Mouse (Mus musculus): Measurements from ENCODE around the gene Slc30a9. TPM values are rescaled to one million over a fixed set of nuclear protein-coding genes. Genes with fewer than 3 reads are reported as not detected.

The Slc30a9 gene
- polyA plus RNA-seq, 1 experiment = 46.2 TPM

GRCm38 (mm10) chr5:67307659-67308222 lies 986 bp downstream of the Slc30a9 start:
- Histone ChIP-seq H3K27ac (ENCODE audit: insufficient read depth, low read depth, low read length) (no peak overlapping the region), H3K4me1 (ENCODE audit: control insufficient read depth, insufficient read depth, low read length) (peaks cover 3% of the 10 kb centered on the region), H3K4me3 (ENCODE audit: insufficient read depth, low read length) (peak overlapping the region; percentile 76)
- TF ChIP-seq POLR2A (IDR thresholded peaks at IDR 0.05; ENCODE audit: borderline replicate concordance, low read depth, low read length) (no peak), CTCF (IDR thresholded peaks at IDR 0.05; ENCODE audit: low read depth, low read length) (no peak)

- no peak overlapping the region for H3K27ac ChIP-seq (ENCODE audit: insufficient read depth, low read depth, low read length)
- H3K4me3 ChIP-seq (ENCODE audit: insufficient read depth, low read length) = no peak overlapping the region
- no peaks in the 10 kb centered on the region; the same call in none of the 2 replicates for H3K4me1 ChIP-seq (ENCODE audit: control insufficient read depth, insufficient read depth, low read length)
- no peak for TF ChIP-seq POLR2A (IDR thresholded peaks at IDR 0.05; ENCODE audit: borderline replicate concordance, low read depth, low read length)
- no peak for TF ChIP-seq CTCF (IDR thresholded peaks at IDR 0.05; ENCODE audit: low read depth, low read length)
Observed at GRCm38 (mm10) chr5:67311811-67312521, 5.2 kb downstream of the Slc30a9 start.

- no peak for TF ChIP-seq CTCF (IDR thresholded peaks at IDR 0.05; ENCODE audit: low read depth, low read length)
- TF ChIP-seq POLR2A (IDR thresholded peaks at IDR 0.05; ENCODE audit: borderline replicate concordance, low read depth, low read length) = no peak
- Histone ChIP-seq H3K4me1 (ENCODE audit: control insufficient read depth, insufficient read depth, low read length) (no peaks in the 10 kb centered on the region; the same call in none of the 2 replicates), H3K4me3 (ENCODE audit: insufficient read depth, low read length) (no peak overlapping the region), H3K27ac (ENCODE audit: insufficient read depth, low read depth, low read length) (no peak overlapping the region)
Observed at GRCm38 (mm10) chr5:67312522-67312851, 5.7 kb downstream of the Slc30a9 start.

GRCm38 (mm10) chr5:67321656-67322268 lies 15.0 kb downstream of the Slc30a9 start:
- Histone ChIP-seq H3K4me1 (ENCODE audit: control insufficient read depth, insufficient read depth, low read length) (0 out of 2 replicates have a peak, but pooled peaks cover 3% of the 10 kb centered on the region), H3K4me3 (ENCODE audit: insufficient read depth, low read length) (no peak overlapping the region), H3K27ac (ENCODE audit: insufficient read depth, low read depth, low read length) (no peak overlapping the region)
- no peak for TF ChIP-seq POLR2A (IDR thresholded peaks at IDR 0.05; ENCODE audit: borderline replicate concordance, low read depth, low read length)
- TF ChIP-seq CTCF (IDR thresholded peaks at IDR 0.05; ENCODE audit: low read depth, low read length) = no peak

GRCm38 (mm10) chr5:67324032-67324431 lies 17.3 kb downstream of the Slc30a9 start:
- H3K27ac ChIP-seq (ENCODE audit: insufficient read depth, low read depth, low read length) = no peak overlapping the region
- TF ChIP-seq POLR2A (IDR thresholded peaks at IDR 0.05; ENCODE audit: borderline replicate concordance, low read depth, low read length) = no peak
- TF ChIP-seq CTCF (IDR thresholded peaks at IDR 0.05; ENCODE audit: low read depth, low read length) = no peak
- peaks cover 4% of the 10 kb centered on the region; the same call in 1 of the 2 replicates for H3K4me1 ChIP-seq (ENCODE audit: control insufficient read depth, insufficient read depth, low read length)
- no peak overlapping the region for H3K4me3 ChIP-seq (ENCODE audit: insufficient read depth, low read length)

- TF ChIP-seq POLR2A (IDR thresholded peaks at IDR 0.05; ENCODE audit: borderline replicate concordance, low read depth, low read length) (no peak), CTCF (IDR thresholded peaks at IDR 0.05; ENCODE audit: low read depth, low read length) (no peak)
- Histone ChIP-seq H3K27ac (ENCODE audit: insufficient read depth, low read depth, low read length) (no peak overlapping the region), H3K4me3 (ENCODE audit: insufficient read depth, low read length) (no peak overlapping the region), H3K4me1 (ENCODE audit: control insufficient read depth, insufficient read depth, low read length) (peaks cover 10% of the 10 kb centered on the region)
Observed at GRCm38 (mm10) chr5:67340811-67341210, 34.1 kb downstream of the Slc30a9 start.

GRCm38 (mm10) chr5:67347060-67347459 lies 40.3 kb downstream of the Slc30a9 start:
- H3K4me3 ChIP-seq (ENCODE audit: insufficient read depth, low read length) = no peak overlapping the region
- H3K27ac ChIP-seq (ENCODE audit: insufficient read depth, low read depth, low read length) = no peak overlapping the region
- TF ChIP-seq CTCF (IDR thresholded peaks at IDR 0.05; ENCODE audit: low read depth, low read length) (no peak), POLR2A (IDR thresholded peaks at IDR 0.05; ENCODE audit: borderline replicate concordance, low read depth, low read length) (no peak)
- H3K4me1 ChIP-seq (ENCODE audit: control insufficient read depth, insufficient read depth, low read length) = peaks cover 6% of the 10 kb centered on the region

- Histone ChIP-seq H3K27ac (ENCODE audit: insufficient read depth, low read depth, low read length) (no peak overlapping the region), H3K4me1 (ENCODE audit: control insufficient read depth, insufficient read depth, low read length) (no peaks in the 10 kb centered on the region), H3K4me3 (ENCODE audit: insufficient read depth, low read length) (no peak overlapping the region)
- no peak for TF ChIP-seq CTCF (IDR thresholded peaks at IDR 0.05; ENCODE audit: low read depth, low read length)
- no peak for TF ChIP-seq POLR2A (IDR thresholded peaks at IDR 0.05; ENCODE audit: borderline replicate concordance, low read depth, low read length)
Observed at GRCm38 (mm10) chr5:67348949-67349348, 42.2 kb downstream of the Slc30a9 start.

- TF ChIP-seq POLR2A (IDR thresholded peaks at IDR 0.05; ENCODE audit: borderline replicate concordance, low read depth, low read length) = no peak
- no peak for TF ChIP-seq CTCF (IDR thresholded peaks at IDR 0.05; ENCODE audit: low read depth, low read length)
- Histone ChIP-seq H3K4me1 (ENCODE audit: control insufficient read depth, insufficient read depth, low read length) (no peaks in the 10 kb centered on the region; the same call in 1 of the 2 replicates), H3K4me3 (ENCODE audit: insufficient read depth, low read length) (no peak overlapping the region), H3K27ac (ENCODE audit: insufficient read depth, low read depth, low read length) (no peak overlapping the region)
Observed at GRCm38 (mm10) chr5:67362316-67362715, 55.6 kb downstream of the Slc30a9 start.

GRCm38 (mm10) chr5:67362931-67363330 lies 56.2 kb downstream of the Slc30a9 start:
- Histone ChIP-seq H3K27ac (ENCODE audit: insufficient read depth, low read depth, low read length) (no peak overlapping the region), H3K4me1 (ENCODE audit: control insufficient read depth, insufficient read depth, low read length) (no peaks in the 10 kb centered on the region; the same call in 1 of the 2 replicates), H3K4me3 (ENCODE audit: insufficient read depth, low read length) (no peak overlapping the region)
- no peak for TF ChIP-seq CTCF (IDR thresholded peaks at IDR 0.05; ENCODE audit: low read depth, low read length)
- no peak for TF ChIP-seq POLR2A (IDR thresholded peaks at IDR 0.05; ENCODE audit: borderline replicate concordance, low read depth, low read length)
